ENCODE assay signal across 20 mouse cellular contexts in genomic region chr4:32401459-32401858, GRCm38 (mm10).
DNase-seq lines count a peak whose midpoint lies in the region; ATAC-seq lines count a peak whose summit lies in the region.
"Had no signal": no experiment of that assay in that cellular context is flagged by ENCODE, and none has a peak within 500 bp of the region (broad histone marks: within the 10 kb centered on the region; RNA-seq: fewer than 3 reads in every experiment).

No protein-coding gene starts in this region.

- ATAC-seq in activated CD4-positive, CD25-positive, alpha-beta regulatory T cell, adult 4 months: peak; percentile 24
- 0 out of 2 replicates have a peak, but pooled peaks have one; percentile 34 for ATAC-seq in megakaryocyte progenitor cell, adult 5-6 weeks (replicated peaks; ENCODE audit: poor library complexity)
- ATAC-seq in monocyte, adult 5-6 weeks (replicated peaks; ENCODE audit: insufficient number of reproducible peaks, low FRiP score, low TSS enrichment, poor library complexity, severe bottlenecking): no peak
- ATAC-seq: forebrain, embryonic 14.5 days; hindbrain, embryonic 16.5 days; intestine, embryonic 16.5 days; midbrain, embryonic 13.5 days had no signal

- DNase-seq in spleen, postnatal 36 days (ENCODE audit: low spot score in 2 of 2): peak; percentile 65 to 68
- no peak for DNase-seq in spleen, adult 12 weeks (ENCODE audit: low spot score)
- DNase-seq in cerebellum, postnatal 25 days: no peak
- no peak for DNase-seq in adrenal gland, postnatal 4 days (ENCODE audit: low spot score in 2 of 2)
- DNase-seq: adrenal gland, postnatal 25 days; cerebellum, adult 18-20 months; cerebellum, postnatal 36 days; embryo, embryonic 11 days; gastrocnemius, postnatal 14 days; heart, adult 11 months; kidney, adult 8-10 months; lung, postnatal 4 days; thymus, postnatal 4 days had no signal

Comparison
In these comparisons a context has a peak if more than half of its experiments do, and no peak if none do; other contexts are left out.
1. DNase-seq: peak in spleen, postnatal 36 days (2 of 2); none in spleen, adult 12 weeks (single experiment), cerebellum, postnatal 25 days (0 of 2) and adrenal gland, postnatal 4 days (0 of 2).